Mouse (Mus musculus) spleen, adult 2 months (tissue): Measurements from ENCODE around the gene Tulp4.

ENCODE experiments used
- CTCF ChIP-seq: fragments of 200-500 bp; IDR thresholded peaks from 2 replicates; pipeline ENCODE4 v1.5.1; 2011; ENCODE audit warnings: mild to moderate bottlenecking, inconsistent platforms; ENCODE audit not compliant: insufficient read depth, insufficient read length, insufficient replicate concordance; ENCODE audit errors: extremely low read depth
- POLR2A ChIP-seq: fragments of 200-500 bp; IDR thresholded peaks from 2 replicates; pipeline ENCODE4 v1.6.1; 2011; ENCODE audit warnings: low read depth, low read length, inconsistent platforms

- TF ChIP-seq CTCF (no peak), POLR2A (no peak)
Observed at GRCm38 (mm10) chr17:6202389-6203110, 96.3 kb downstream of the Tulp4 start.
